Mouse (Mus musculus) intestine, embryonic 16.5 days (tissue): ENCODE measurements around the gene Tmem97. TPM values are rescaled to one million over a fixed set of nuclear protein-coding genes. Genes with fewer than 3 reads are reported as not detected.

Experiments used
- polyA plus RNA-seq: library from polyadenylated mRNA; unstranded; fragments of >200 nt; fragmentation: Nextera tagmentation; extraction: Ambion mirVana; gene quantifications from 2 replicates; pipeline ENCODE4 v1.2.1, GENCODE M21; 2015

Tmem97 gene
- polyA plus RNA-seq, 1 experiment from 2014 or later = 228 TPM

Other genes starting within 250 kb of the Tmem97 start
- gene Spag5, start 249.2 kb downstream of the Tmem97 start, polyA plus RNA-seq = 23.4 and 27.3 TPM in 2 replicates
- 33.3 and 34.0 TPM in 2 replicates for gene Aldoc, start 227.8 kb downstream of the Tmem97 start, polyA plus RNA-seq
- gene Pigs, start 222.4 kb downstream of the Tmem97 start, polyA plus RNA-seq = 92.9 and 93.1 TPM in 2 replicates
- gene Unc119, start 207.3 kb downstream of the Tmem97 start, polyA plus RNA-seq = 29.5 and 29.9 TPM in 2 replicates
- not detected in 2 replicates for gene Foxn1, start 164.2 kb downstream of the Tmem97 start, polyA plus RNA-seq
- 4.6 and 6.7 TPM in 2 replicates for gene Slc13a2, start 128.6 kb downstream of the Tmem97 start, polyA plus RNA-seq
- gene Slc46a1, start 85.1 kb downstream of the Tmem97 start, polyA plus RNA-seq = 11.0 and 12.8 TPM in 2 replicates
- gene Sarm1, start 53.0 kb downstream of the Tmem97 start, polyA plus RNA-seq = 1.6 and 2.1 TPM in 2 replicates
- 18.1 and 29.3 TPM in 2 replicates for gene Vtn, start 51.7 kb downstream of the Tmem97 start, polyA plus RNA-seq
- gene Sebox, start 47.3 kb downstream of the Tmem97 start, polyA plus RNA-seq = not detected in 2 replicates
- gene Tmem199, start 38.6 kb downstream of the Tmem97 start, polyA plus RNA-seq = 60.6 and 62.2 TPM in 2 replicates
- 135 and 146 TPM in 2 replicates for gene Poldip2, start 38.6 kb downstream of the Tmem97 start, polyA plus RNA-seq
- gene Tnfaip1, start 14.4 kb downstream of the Tmem97 start, polyA plus RNA-seq = 86.4 and 88.6 TPM in 2 replicates
- gene Ift20, start 14.4 kb downstream of the Tmem97 start, polyA plus RNA-seq = 118 and 124 TPM in 2 replicates
- 8.4 and 8.8 TPM in 2 replicates for gene Nlk, start 146.6 kb upstream of the Tmem97 start, polyA plus RNA-seq
- 35.9 and 38.5 TPM in 2 replicates for gene Ccnq, start 201.0 kb upstream of the Tmem97 start, polyA plus RNA-seq